Mouse (Mus musculus) intestine, embryonic 16.5 days (tissue): ENCODE data around the gene Olfr155. TPM values are rescaled to one million over a fixed set of nuclear protein-coding genes. Genes with fewer than 3 reads are reported as not detected.

Source experiments
- ATAC-seq: fragments of 200-750 bp; cut with Nextera tagmentation; 2 replicates; pipeline ENCODE4 v1.8.0; 2017; ENCODE audit warnings: moderate TSS enrichment, moderate library complexity
- H3K27ac ChIP-seq: fragments of 300-500 bp; sonication (generic); 2 replicates; pipeline ENCODE4 v1.5.1; 2014; ENCODE audit warnings: mild to moderate bottlenecking, low read length
- H3K27me3 ChIP-seq: fragments of 300-500 bp; sonication (generic); replicated peaks from 2 replicates; pipeline ENCODE4 v1.6.1; 2014; ENCODE audit warnings: low read length, control low read depth, mixed read lengths; ENCODE audit not compliant: control insufficient read depth, insufficient read depth
- H3K36me3 ChIP-seq: fragments of 300-500 bp; sonication (generic); 2 replicates; pipeline ENCODE4 v1.6.1; 2014; ENCODE audit warnings: low read length, control low read depth; ENCODE audit not compliant: control insufficient read depth, insufficient read depth
- H3K4me1 ChIP-seq: fragments of 300-500 bp; sonication (generic); 2 replicates; pipeline ENCODE4 v1.6.1; 2014; ENCODE audit warnings: low read length, control low read depth, mixed read lengths; ENCODE audit not compliant: control insufficient read depth, insufficient read depth
- H3K4me2 ChIP-seq: fragments of 300-500 bp; sonication (generic); 2 replicates; pipeline ENCODE4 v1.6.1; 2014; ENCODE audit warnings: low read depth, low read length, control low read depth
- H3K4me3 ChIP-seq: fragments of 300-500 bp; sonication (generic); 2 replicates; pipeline ENCODE4 v1.5.1; 2014; ENCODE audit warnings: mild to moderate bottlenecking, low read length
- H3K9ac ChIP-seq: fragments of 300-500 bp; sonication (generic); 2 replicates; pipeline ENCODE4 v1.6.1; 2014; ENCODE audit warnings: low read depth, low read length
- H3K9me3 ChIP-seq: fragments of 300-500 bp; sonication (generic); 2 replicates; pipeline ENCODE4 v1.6.1; 2016; ENCODE audit warnings: low read length, control low read depth; ENCODE audit not compliant: control insufficient read depth
- WGBS: fragments of 180-500 bp; shearing (Covaris S2); extraction: QIAGEN DNeasy Blood & Tissue Kit; methylation state at CpG from one replicate; pipeline ENCODE4 v1.1.7; 2014; 5-methylcytosine and 5-hydroxymethylcytosine counted together
- polyA plus RNA-seq: library from polyadenylated mRNA; unstranded; fragments of >200 nt; fragmentation: Nextera tagmentation; extraction: Ambion mirVana; gene quantifications from 2 replicates; pipeline ENCODE4 v1.2.1, GENCODE M21; 2015

Olfr155 gene
- polyA plus RNA-seq, 1 experiment from 2014 or later: not detected

GRCm38 (mm10) chr4:43879566-43879965 lies 28.2 kb downstream of the Olfr155 start:
- no peak overlapping the region for H3K27ac ChIP-seq
- H3K9me3 ChIP-seq: no peaks in the 10 kb centered on the region
- WGBS: 77% methylated on average over 6 of the region's 6 CpGs
- no peak overlapping the region for H3K9ac ChIP-seq
- no peak for ATAC-seq
- no peak overlapping the region for H3K4me3 ChIP-seq
- H3K4me1 ChIP-seq: peaks cover 8% of the 10 kb centered on the region
- H3K27me3 ChIP-seq: no peaks in the 10 kb centered on the region
- no peaks in the 10 kb centered on the region for H3K36me3 ChIP-seq
- H3K4me2 ChIP-seq: no peak overlapping the region

GRCm38 (mm10) chr4:43884196-43884595 lies 32.8 kb downstream of the Olfr155 start:
- H3K27ac ChIP-seq: no peak overlapping the region

GRCm38 (mm10) chr4:43891247-43891646 lies 39.9 kb downstream of the Olfr155 start:
- Histone ChIP-seq H3K27me3 (no peaks in the 10 kb centered on the region), H3K9me3 (no peaks in the 10 kb centered on the region), H3K36me3 (no peaks in the 10 kb centered on the region), H3K4me2 (no peak overlapping the region), H3K9ac (no peak overlapping the region), H3K4me3 (no peak overlapping the region), H3K27ac (no peak overlapping the region), H3K4me1 (no peaks in the 10 kb centered on the region)
- no peak for ATAC-seq
- 82% methylated on average over 3 of the region's 3 CpGs for WGBS

More at GRCm38 (mm10) chr4:43884196-43884595, 32.8 kb downstream of the Olfr155 start:
- Histone ChIP-seq H3K9ac (no peak overlapping the region), H3K9me3 (no peaks in the 10 kb centered on the region), H3K27me3 (no peaks in the 10 kb centered on the region), H3K36me3 (no peaks in the 10 kb centered on the region), H3K4me1 (no peaks in the 10 kb centered on the region), H3K4me2 (no peak overlapping the region), H3K4me3 (no peak overlapping the region)
- no peak for ATAC-seq
- 41% methylated on average over 4 of the region's 4 CpGs for WGBS

- ATAC-seq: no peak
- no peak overlapping the region for H3K9ac ChIP-seq
- H3K4me3 ChIP-seq: no peak overlapping the region
- H3K4me1 ChIP-seq: no peaks in the 10 kb centered on the region
- no peaks in the 10 kb centered on the region for H3K9me3 ChIP-seq
- no peaks in the 10 kb centered on the region for H3K27me3 ChIP-seq
- no peaks in the 10 kb centered on the region for H3K36me3 ChIP-seq
- no peak overlapping the region for H3K27ac ChIP-seq
- H3K4me2 ChIP-seq: no peak overlapping the region
Measured at GRCm38 (mm10) chr4:43897209-43897608, 45.8 kb downstream of the Olfr155 start.

- Histone ChIP-seq H3K9me3 (no peaks in the 10 kb centered on the region), H3K9ac (no peak overlapping the region), H3K27me3 (no peaks in the 10 kb centered on the region), H3K27ac (no peak overlapping the region), H3K36me3 (no peaks in the 10 kb centered on the region), H3K4me2 (no peak overlapping the region), H3K4me1 (no peaks in the 10 kb centered on the region), H3K4me3 (no peak overlapping the region)
- no peak for ATAC-seq
- WGBS: 36% methylated on average over 8 of the region's 8 CpGs
Measured at GRCm38 (mm10) chr4:43899197-43899596, 47.8 kb downstream of the Olfr155 start.

- H3K9ac ChIP-seq: no peak overlapping the region
- no peak for ATAC-seq
- H3K36me3 ChIP-seq: no peaks in the 10 kb centered on the region
- no peak overlapping the region for H3K4me3 ChIP-seq
- no peaks in the 10 kb centered on the region for H3K4me1 ChIP-seq
- H3K4me2 ChIP-seq: no peak overlapping the region
- H3K27me3 ChIP-seq: no peaks in the 10 kb centered on the region
- no peaks in the 10 kb centered on the region for H3K9me3 ChIP-seq
- 73% methylated on average over 7 of the region's 7 CpGs for WGBS
- H3K27ac ChIP-seq: no peak overlapping the region
Measured at GRCm38 (mm10) chr4:43903690-43904089, 52.3 kb downstream of the Olfr155 start.

- H3K27me3 ChIP-seq: no peaks in the 10 kb centered on the region
- no peaks in the 10 kb centered on the region for H3K4me1 ChIP-seq
- WGBS: 25% methylated on average over 6 of the region's 6 CpGs
- no peaks in the 10 kb centered on the region for H3K9me3 ChIP-seq
- H3K36me3 ChIP-seq: no peaks in the 10 kb centered on the region
- no peak overlapping the region for H3K27ac ChIP-seq
- H3K4me3 ChIP-seq: no peak overlapping the region
- no peak for ATAC-seq
- no peak overlapping the region for H3K4me2 ChIP-seq
- no peak overlapping the region for H3K9ac ChIP-seq
Measured at GRCm38 (mm10) chr4:43906443-43906842, 55.1 kb downstream of the Olfr155 start.

Other genes starting within 250 kb of the Olfr155 start
- gene Npr2, start 219.6 kb upstream of the Olfr155 start, polyA plus RNA-seq: 4.9 and 6.2 TPM in 2 replicates
- gene Spag8, start 198.0 kb upstream of the Olfr155 start, polyA plus RNA-seq: 0.60 and 1.3 TPM in 2 replicates
- gene Hint2, start 195.1 kb upstream of the Olfr155 start, polyA plus RNA-seq: 187 and 208 TPM in 2 replicates
- gene Tmem8b, start 182.6 kb upstream of the Olfr155 start, polyA plus RNA-seq: 3.3 and 3.4 TPM in 2 replicates
- gene Fam221b, start 182.4 kb upstream of the Olfr155 start, polyA plus RNA-seq: 1.6 and 2.2 TPM in 2 replicates
- gene Olfr70, start 150.8 kb upstream of the Olfr155 start, polyA plus RNA-seq: not detected in 2 replicates
- gene Olfr71, start 141.3 kb upstream of the Olfr155 start, polyA plus RNA-seq: not detected in 2 replicates
- 1.1 TPM in 2 replicates for gene Hrct1, start 124.4 kb upstream of the Olfr155 start, polyA plus RNA-seq
- gene Spaar, start 121.5 kb upstream of the Olfr155 start, polyA plus RNA-seq: 0.12 and 0.15 TPM in 2 replicates
- not detected in 2 replicates for gene Olfr159, start 80.6 kb upstream of the Olfr155 start, polyA plus RNA-seq
- gene Olfr156, start 27.7 kb upstream of the Olfr155 start, polyA plus RNA-seq: not detected in 2 replicates
- gene Olfr157, start 11.4 kb upstream of the Olfr155 start, polyA plus RNA-seq: not detected in 2 replicates
- 12.7 and 12.8 TPM in 2 replicates for gene Reck, start 24.0 kb downstream of the Olfr155 start, polyA plus RNA-seq
- gene Glipr2, start 105.8 kb downstream of the Olfr155 start, polyA plus RNA-seq: 69.4 and 78.5 TPM in 2 replicates
- gene Ccin, start 131.9 kb downstream of the Olfr155 start, polyA plus RNA-seq: not detected in 2 replicates
- 241 and 256 TPM in 2 replicates for gene Clta, start 152.9 kb downstream of the Olfr155 start, polyA plus RNA-seq
- gene Gne, start 232.6 kb downstream of the Olfr155 start, polyA plus RNA-seq: 50.4 and 57.2 TPM in 2 replicates